Mouse (Mus musculus): ENCODE results near the gene Card10.

Card10 gene

DNA sequence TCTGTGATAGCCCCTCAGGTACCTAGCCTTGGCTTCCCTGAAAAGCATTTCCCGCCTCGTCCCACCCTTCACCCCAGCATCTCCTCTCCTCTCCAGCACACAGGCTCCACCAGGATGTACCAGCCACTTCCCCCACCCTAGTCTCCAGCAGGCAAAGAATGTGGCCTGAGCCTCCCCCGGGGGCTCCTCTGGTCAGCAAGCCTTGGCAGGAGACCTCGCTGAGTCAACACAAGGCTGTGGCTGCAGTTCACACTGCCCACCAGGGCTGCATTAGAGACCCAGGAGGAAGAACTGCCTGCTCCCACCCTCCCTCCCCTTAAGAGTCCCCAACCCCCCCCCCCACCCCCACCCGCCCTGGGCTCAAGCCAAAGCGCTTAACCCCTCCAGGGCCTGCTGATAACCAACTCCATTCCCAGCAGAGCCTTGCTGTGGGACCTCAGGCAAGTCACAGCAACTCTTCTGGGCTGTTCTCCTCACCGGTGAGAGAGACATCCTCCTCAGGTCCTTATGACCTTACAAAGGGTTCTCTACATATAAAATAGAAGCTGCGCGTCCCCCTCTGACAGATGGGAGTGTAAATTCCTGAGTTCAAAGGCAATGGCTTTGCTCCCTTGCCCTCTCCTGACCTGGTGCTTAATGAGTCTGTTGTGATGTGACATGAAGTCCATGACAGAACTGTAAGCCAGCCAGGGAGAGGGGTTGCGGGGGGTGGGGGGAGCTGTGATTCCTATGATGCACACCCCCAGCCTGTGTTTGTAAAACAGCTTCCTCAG, 31.6 kb upstream of the Card10 start:
- DNase-seq = no peak

DNA sequence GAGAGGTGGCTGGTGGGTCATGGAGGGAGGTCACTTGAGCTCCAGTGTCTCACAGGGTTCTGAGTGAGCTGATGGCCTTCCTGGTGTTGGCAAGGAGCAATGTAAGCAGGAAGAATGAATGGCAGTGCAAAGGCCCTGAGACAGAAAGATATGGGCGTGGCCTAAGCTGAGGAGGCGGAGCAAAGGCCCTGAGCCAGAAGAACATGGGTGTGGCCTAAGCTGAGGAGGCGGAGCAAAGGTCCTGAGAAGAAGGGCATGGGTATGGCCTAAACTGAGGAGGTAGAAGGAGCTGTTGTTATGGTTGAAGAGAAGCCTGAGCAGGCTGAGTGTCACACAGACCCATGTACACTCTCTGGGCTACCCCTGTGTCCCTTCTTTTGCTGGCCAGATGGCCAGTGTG, 30.7 kb upstream of the Card10 start:
- DNase-seq = no peak

DNA sequence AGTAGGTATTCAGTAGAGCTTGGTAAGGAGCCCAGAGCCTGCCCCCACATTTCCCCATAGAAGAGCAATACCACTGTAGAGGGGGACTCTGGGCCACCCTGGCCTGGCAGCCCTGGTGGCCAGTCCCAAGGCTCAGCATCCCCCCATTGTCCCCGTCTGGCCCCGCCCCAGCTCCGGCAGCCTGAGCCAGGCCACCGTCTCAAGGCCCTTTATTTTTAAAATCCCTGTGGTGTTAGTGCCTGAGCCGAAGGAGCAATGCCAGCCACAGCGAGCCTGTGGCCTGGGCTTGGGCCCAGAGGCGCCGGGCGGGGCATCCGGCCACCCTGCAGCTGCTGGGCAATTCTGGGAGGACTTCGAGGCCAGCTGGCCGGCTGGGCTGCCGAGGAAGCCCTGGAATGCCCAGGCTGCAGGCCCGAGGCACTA, 29.9 kb upstream of the Card10 start:
- DNase-seq = no peak

DNA sequence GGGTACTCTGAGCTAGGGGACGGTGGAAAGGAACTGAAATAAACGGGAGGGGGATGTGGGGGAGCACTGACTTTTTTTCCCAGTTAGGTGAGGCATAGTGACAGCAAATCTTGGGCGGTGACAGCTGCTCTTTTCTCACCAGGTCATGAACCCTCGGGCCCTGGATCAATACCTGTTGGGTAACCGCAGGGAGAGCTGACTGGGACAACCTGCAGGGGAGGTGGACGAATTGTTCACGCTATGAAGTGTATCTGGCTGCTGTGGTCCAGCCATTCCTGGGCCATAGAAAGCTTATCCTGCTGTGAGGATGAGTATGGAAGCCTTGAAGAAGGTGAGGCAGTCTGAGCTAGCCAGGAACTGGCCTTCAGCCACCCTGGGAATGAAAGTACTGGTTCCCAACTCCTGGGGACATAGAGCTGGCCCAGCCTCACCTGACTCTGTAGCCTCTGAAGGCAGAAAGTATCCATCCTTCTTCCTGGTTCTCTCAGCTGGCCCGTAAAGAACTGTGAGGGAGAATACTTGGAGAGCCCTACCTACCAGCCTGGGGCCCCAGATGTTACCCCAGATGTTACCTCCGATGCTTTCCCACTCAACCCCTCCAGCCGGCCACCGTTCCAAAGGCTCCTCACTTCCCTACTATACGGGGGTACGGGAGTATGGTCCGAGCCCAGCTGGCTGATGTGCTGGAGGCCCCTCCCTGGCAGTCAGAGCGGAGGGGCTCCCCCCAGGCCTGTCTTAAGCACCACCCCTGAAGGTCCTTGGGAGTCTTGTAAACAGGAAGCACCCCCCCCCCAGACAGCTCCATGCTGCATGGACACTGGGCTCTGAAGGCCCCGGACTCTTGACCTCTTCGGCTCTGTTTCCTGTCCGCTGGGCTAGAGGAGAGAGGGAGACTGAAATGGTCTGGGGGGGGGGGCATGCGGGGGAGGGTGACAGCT, 29.1 kb upstream of the Card10 start:
- no peak for DNase-seq

DNA sequence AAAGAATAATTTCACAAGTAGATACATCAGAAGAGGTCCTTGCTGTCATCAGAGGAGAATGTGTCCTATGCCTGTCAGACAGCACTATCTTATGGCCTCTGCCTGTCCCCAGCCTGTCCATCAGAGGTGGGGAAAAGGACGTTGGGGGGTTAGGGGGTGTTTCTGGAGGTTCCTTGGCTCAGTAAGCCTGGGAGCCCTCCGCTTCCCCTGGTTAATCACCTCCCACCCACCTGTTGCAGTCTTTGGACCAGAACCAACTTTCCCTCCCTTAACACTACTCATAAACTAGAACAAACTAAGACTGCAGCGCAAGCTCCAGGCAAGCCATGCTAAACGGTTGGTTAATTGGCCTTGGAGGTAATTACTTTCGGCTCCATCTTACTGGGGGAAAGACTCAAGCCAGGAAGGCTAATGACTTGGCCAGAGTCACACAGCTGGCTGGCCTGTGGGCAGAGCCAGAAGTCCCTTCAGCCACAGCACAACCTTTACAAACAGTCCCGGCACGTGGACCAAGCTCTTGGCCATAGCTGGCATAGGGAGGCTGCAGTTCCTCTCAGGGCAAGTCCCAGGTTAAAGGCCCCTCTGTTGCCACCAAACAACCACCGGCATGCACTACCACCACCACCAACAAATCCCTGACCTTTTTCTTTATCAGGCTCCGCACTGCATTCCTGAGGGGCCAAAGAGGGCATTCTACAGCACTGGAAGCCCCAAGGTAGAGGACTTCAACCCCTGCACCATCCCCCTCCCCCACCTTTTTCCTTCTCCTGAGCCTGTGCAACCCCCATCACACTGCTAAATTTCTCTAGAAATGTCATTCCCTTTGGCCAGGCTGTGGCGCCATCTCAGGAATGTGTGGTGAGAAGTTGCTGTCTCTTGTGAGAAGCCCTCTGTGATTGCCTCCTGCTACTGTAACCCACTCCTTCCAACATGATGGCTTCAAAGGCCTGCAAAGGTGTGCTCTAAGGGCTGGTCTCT, 28.2 kb upstream of the Card10 start:
- no peak for DNase-seq

DNA sequence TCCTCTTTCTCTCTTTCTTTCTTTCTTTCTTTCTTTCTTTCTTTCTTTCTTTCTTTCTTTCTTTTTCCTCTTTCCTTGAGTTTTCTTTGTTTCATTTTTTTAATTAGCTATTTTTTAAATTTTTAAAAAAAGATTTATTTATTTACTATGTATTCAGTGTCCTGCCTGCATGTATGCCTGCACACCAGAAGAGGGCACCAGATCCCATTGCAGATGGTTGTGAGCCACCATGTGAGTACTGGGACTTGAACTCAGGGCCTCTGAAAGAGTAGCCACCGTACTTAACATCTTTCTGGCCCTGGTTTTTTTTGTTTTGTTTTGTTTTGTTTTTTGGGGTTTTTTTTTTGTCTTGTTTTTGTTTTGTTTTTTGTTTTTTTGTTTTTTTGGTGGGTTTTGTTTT, 26.8 kb upstream of the Card10 start:
- DNase-seq = no peak

DNA sequence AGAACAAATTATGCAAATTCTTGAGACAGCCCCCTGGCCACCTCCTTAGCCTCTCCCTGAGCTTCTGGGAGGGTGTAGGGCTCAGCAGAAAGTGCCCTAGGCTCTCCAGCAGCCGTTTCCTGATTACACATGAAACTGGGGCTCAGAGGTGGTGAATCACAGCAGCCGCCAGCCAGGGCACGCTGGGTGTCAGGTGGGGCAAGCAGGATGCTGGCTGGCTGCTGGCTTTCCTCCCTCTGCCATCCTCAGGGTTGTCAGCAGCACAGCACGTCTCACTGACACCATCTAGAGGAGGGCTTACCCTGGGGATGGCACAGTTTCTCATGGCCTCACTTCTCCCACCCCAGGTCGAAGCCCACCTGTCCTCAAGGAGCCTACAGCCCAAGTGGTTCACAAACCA, 25.5 kb upstream of the Card10 start:
- DNase-seq = peak; percentile 60 to 81

DNA sequence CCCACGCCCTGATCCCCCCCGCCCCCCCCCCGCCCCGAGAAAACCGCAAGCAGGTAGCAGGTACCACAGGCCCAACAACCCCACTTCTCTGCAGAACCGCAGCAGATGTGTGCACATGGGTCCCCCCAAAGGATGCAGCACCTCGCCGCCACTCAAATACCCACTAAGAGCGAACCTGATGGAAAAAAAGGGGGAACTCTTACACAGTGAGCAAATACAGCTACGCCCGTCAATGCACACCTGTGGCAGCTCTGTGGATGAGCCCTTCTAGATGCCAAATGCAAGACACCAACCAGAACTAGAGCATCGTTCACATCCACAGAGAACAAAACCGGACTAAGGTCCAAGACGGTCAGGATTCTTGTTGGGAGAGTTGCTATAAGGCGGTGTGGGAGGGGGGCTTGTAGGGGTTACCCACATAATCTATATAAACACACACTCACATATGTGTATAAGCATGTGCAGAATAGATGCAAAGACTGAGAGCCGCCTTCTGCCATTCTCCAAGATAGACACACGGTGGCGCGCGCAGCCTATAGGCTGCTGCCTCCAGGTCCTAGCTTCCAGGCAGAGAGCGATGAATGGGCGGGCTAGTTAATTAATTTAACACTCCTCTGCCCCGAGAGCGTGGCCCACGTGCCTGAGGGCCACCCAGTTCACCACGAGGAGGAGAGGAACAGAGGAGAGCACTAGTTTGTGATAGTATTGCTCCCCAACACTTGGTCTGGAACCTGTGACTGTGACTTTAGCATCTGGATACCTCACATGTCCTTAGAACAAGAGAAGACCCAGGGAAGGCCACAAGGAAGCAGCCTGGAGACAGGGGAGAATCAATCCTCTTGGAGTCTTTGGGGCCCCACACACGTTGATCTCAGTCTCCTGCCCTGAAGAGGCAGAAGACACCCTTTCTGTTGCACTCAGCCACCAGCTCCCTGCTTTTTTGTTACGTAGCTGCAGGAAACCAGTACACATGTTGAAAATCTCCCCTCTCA, 23.7 kb upstream of the Card10 start:
- peak; percentile 65 to 69 for DNase-seq

DNA sequence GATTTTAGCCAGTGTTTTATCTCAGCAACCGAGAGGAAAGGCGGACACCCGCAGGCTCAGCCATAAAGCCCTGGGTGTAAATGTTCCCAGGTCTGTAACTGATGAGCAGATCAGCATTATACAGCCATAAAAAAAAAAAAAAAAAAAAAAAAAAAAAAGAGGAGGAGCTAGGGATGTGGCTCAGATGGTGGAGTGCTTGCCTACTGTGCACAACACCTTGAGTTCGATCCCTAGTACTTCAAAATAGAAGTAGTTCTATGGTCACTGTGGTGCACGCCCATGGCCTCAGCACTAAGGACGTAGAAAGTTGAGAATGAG, 13.2 kb upstream of the Card10 start:
- DNase-seq = no peak

DNA sequence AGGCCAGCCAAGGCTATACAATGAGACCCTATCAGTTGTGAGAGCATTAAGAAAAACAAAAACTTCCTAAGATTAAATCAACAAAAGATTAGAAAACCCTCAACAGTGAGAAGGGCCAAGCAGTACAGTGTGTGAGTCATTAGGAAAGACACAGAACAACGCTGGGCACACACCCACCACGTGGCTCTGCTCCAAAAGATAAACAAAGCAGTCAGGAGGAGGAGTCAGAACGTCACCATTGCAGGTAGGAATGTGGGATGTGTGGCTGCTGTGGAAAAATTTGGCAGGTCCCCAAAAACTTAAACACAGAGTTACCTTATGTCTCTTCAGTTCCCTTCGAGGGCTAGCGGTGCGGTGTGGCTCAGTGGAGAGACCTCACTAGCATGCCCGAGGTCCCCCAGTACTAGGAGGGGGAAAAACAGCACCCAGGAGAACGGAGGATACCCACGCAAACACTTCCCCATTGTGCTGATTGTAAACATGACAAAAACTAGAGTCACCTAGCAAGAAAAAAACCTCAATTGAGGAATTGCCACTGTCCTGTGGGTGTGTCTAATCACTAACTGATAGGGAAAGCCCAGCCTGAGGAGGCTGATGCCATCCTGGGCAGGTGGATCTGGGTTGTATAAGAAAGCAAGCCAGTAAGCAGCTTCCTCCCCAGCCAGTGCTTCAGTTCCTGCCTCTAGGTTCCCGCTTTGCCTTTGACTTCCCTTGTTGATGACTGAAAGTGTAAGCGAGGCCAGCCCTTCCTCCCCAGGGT, 12.7 kb upstream of the Card10 start:
- DNase-seq = no peak

DNA sequence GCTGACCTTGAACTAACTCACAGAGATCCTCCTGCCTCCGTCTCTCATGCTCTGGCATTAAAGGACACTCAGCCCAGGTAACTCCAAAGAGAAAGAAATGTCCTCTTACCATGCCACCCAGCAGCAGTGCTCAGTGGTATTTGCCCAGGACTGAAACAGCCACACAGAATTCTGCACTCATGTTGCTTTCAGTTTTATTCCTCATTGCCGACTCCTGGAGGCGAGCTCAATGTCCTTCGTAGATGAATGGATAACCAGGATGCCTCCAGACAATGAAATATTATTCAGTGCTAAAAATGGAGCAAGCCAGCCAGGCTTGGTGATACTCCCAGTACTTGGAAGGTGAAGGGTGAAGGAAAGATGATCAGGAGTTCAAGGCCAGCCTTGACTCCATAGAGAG, 10.8 kb upstream of the Card10 start:
- DNase-seq = no peak

DNA sequence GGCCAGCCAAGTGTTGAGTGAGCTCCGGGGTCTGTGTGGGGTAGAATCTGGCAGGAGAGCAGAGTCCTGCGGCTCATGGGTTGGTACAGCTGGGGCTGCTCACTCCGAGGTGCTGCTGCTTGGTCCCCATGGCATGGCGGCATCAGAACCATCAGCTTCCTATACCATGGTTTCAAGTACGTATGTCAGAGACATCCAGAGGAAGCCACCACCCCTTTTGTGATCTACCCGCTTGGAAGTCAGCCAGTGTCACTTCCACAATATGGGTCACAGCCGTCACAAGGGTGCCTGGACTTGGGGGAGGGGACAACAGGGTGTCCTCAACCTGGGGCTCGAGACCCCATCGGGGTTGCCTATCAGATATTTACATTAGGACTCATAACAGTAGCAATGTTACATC, 7.3 kb upstream of the Card10 start:
- DNase-seq = peak; percentile 29 to 46

DNA sequence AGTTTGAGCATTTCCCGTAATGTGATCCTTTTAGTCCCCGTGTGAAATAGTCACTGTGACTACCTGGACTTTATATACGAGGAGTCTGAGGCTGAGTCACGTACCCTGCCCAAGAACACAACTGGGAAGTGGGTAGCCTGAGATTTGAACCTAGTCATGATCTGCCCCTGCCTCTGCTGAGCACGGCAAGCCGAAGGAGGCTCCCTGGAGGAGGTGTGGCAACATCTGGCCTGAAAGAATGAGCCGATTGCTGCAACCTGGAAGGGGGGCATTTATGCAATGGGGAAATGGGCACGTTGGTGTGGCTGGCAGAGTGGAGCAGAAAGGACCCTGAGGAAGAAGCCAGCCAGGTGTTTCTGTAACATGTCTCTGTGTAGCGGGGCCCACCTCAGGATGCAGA, 6.9 kb upstream of the Card10 start:
- no peak for DNase-seq

DNA sequence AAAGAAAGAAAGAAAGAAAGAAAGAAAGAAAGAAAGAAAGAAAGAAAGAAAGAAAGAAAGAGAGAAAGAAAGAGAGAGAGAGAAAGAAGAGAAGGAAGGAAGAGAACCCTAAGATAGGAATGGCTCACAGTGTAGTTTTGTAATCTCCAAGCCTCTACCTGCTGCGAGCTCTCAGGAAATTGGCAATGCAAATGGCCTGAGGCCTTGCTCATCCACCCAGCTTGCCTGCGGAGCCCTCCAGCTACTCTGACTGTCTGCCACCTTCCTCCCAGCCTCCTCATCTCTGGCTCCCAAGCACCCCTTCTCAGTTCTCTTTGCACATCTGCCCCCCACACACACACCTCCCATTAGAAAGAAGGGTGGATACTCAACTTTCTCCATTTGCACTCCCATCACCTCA, 6.1 kb upstream of the Card10 start:
- DNase-seq = no peak

DNA sequence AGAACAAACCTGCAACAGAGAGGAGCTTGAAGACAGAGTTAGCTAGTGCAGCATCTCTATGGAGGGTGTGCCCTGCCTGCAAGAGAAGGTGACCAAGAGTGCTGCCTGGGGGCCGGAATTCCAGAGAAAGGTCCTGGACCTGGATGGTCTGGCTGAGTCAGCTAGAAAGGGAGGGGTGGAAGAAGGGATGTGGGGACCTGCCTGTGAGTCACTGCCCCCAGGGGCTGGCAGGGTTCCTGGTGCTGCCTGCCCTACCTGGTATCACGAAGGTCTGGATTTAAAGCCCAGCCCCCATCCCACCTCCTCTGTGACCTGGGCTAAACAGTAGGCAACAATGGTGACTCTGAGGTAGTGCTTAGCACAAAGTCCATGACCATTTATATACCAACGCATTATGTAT, 4.3 kb upstream of the Card10 start:
- DNase-seq = no peak

DNA sequence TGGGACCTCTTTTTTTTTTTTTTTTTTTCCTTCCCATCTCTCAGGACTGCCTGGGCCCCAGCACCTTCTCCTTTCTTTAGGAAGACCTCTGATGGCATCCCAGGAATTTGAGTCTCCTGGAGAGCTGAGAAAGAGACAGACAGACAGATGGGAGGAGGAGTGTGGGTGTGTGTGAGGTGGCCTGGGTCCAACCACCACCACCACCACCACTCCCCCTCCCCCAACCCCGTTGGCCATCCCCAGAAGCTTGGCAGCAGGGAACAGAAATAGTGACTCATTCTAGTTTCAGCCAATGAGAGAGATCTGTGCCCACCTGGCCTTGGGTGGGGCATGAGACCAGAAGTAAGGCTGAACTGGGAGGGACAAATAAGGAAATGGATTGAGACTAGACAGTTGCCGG, 3.8 kb upstream of the Card10 start:
- no peak for DNase-seq

DNA sequence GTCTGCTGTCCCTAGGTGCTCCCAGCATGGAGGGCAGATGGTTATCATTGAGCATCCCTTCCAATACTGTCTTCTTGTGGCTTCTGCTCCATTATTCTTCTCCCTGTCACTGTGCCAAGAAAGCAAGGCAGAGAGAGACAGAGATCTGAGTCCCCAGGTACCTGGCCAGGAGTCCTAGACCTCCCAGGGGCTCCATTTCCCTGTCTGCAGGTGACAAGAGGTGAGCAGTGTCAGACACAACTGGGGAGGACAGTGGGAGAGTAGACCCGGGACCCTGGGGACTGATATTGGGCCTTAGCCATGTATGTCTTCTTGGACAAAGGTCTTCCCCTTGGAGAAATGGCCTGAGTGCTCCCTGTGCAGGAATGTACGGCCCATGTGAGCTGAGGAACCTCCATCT, 2.5 kb upstream of the Card10 start:
- DNase-seq = no peak

DNA sequence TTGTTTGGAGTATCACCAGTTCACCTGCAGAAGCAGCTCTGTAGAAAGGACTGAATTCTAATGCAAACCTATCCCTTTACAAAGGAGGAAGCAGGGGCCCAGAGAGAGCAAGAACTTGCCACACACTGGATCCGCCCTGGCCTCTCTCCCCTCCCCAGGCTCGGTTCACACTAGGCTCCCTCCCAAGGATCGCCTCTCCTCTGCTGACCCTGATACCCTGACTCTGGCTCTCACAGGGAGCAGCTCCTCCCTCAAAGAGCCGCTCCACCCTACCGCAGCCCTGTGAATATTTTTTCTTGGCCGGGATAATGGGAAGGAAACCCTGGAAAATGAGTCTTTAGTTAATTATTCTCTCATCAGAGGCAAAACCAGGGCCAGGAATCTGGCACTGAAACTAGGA, 1.5 kb upstream of the Card10 start:
- no peak for DNase-seq

DNA sequence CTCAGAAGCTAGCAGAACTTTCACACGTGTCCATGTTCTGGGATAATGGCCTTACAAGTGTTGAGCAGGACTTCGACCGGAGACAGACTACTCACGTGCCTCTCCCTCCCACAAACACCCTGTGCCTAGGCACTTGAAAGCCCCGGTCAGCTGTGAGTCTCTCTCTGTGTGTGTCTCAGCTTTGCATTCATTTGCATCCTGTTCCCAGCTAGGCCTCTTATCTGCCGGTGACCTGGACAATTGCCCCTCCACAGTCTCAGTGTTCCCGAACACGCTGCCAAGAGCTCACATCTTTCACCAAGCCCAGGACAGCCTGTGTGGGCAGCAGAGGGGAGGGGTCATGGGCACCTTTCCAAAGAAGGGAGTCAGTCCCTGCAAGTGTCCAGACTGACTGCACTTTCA, 658 bp upstream of the Card10 start:
- DNase-seq = no peak

DNA sequence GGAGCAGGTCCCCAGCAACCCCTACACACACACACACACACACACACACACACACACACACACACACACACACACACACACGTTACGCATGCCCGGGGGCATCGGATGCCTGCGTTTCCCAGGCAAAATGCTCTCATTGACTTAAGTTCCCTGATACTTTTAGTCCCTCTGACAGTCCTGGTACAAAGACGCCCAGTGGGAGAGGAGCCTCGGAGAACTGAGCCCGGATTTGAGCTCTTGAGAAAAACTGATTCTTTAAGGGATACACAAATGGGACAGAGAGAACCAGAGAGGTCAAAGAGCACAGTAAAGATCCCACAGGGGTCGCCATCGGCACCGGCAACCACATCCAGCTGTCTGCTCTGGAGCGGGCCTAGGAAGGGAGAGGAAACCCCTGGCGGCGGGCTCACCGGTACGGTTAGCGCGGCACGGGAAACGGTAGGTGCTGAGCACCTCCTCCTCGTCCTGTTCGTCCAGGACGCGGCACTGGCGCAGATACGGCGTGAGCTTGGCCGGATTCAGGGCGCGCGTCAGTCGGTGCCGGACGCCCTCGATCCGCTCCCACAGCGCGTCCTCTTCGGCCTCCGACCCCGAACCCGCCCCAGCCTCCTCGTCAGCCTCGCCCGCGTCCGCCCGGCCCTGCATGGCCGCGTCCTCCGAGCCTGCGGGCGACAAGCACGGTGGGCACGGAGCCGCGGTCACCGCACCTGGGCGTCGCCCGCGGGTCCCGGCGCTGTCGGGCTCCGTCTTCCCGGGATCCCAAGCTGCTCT, 686 bp downstream of the Card10 start:
- DNase-seq = peak; percentile 42 to 59

Measured in thymus, postnatal 36 days (tissue).